Mouse (Mus musculus) CD4-positive helper T cell, adult 2 months (primary cell): ENCODE data around the gene Olfr1229.

Source experiments
- DNase-seq: peaks from one replicate; pipeline ENCODE4 v3.0.0-alpha.2; 2012; ENCODE audit warnings: low read depth, missing footprints, low spot score

The Olfr1229 gene

DNA sequence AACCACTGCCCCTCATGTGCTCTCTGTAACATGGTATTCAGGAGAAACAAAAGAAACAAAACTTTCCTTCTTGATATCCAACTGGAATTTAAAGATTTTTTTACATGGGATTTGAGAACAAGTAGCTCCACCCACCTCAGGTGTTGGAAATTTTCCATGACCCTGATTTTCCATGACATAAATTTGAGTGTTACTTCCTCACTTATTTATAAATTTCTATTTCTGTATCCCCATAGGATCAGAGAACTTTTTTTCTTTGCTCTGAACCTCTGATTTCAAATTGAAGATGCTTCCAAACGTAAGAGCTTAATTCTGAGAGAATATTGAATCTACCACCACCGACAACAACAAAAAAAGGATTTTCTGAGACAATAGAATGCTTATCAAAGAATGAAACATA lies at the start of gene Olfr1229:
TSS of gene Olfr1229 (minus strand) at position 101 of the 400 bp plus-strand sequence.
- DNase-seq: no peak

GRCm38 (mm10) chr2:89329575-89329974 lies 41.8 kb upstream of the Olfr1229 start, which contains the start of gene Olfr1232:
TSS of gene Olfr1232 (minus strand) at chr2:89329675.
- no peak for DNase-seq

DNA sequence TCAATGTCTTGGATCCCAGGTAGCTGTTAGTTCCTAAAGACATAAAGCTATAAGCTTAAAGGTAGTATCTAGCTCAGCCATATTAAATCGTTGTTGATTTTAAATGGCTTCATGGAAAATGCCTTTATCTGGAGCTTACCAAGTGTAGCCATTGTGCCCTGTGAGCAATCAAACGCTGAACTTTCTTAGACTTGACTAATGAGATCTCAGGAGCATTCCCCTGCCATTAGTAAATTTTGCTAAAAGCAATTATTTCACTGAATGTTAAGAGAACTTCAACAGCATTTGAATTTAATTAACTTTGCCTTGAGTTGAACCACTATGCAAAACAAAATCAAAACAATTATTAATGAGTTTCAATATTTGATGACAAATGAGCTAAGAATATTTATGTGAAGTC lies 19.2 kb upstream of the Olfr1229 start, which contains the start of gene Olfr1231:
TSS of gene Olfr1231 (minus strand) at position 101 of the 400 bp plus-strand sequence.
- DNase-seq: no peak

DNA sequence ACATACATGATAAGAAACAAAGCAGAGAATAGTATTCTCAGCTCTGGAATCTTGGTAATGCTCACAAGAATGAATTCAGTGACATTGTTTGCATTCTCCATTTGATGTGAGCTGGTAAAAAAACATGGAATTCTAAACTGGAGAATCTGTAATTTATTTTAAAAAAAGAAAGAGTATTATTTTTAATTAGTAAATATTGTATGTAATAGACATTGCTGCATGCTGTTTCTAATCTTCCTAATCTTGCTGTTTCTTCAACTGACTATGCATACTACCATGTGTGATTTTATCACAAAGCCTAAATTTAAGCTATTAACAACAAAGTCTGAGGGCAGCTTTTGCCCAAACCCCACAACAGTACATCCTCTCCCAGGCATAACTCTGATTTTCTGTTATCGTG lies 9.4 kb upstream of the Olfr1229 start, which contains the start of gene Olfr1230:
TSS of gene Olfr1230 (minus strand) at position 101 of the 400 bp plus-strand sequence.
- DNase-seq: no peak

DNA sequence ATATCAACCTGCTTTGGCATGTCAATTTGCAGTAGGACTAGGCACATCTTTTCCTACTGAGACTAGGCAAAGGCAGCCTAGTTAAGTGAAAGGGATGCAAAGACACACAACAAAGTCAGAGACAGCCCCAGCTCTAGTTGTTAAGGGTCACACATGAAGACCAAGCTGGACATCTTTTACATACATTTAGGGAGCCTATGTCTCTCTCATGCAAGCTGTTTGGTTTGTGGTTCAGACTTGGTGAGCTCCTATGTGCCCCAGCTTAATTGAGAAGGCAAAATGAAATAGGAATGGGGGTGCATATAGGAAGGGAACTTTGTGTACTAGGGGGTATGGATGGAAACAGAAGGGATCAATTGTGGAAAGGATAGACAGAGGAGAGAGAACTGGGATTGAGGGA lies 33.9 kb downstream of the Olfr1229 start, which contains the start of gene Olfr1228:
TSS of gene Olfr1228 (minus strand) at position 101 of the 400 bp plus-strand sequence.
- DNase-seq: no peak
